ENCODE assay signal across 8 mouse cellular contexts in genomic region chr4:116342119-116342518, GRCm38 (mm10).
DNase-seq lines count a peak whose midpoint lies in the region; ATAC-seq and TF ChIP-seq lines count a peak whose summit lies in the region.

No protein-coding gene starts in this region.

- TF ChIP-seq EP300 in stomach, postnatal 0 days (optimal IDR thresholded peaks at IDR 0.05): no peak

- H3K9ac ChIP-seq in forebrain, postnatal 0 days: no peak overlapping the region
- H3K9ac ChIP-seq in forebrain, embryonic 15.5 days (replicated peaks): no peak overlapping the region
- H3K9ac ChIP-seq in embryonic facial prominence, embryonic 14.5 days (ENCODE audit: low read depth, low read length): no peak overlapping the region
- no peak overlapping the region for H3K9ac ChIP-seq in stomach, postnatal 0 days (ENCODE audit: low read length)

- no peaks in the 10 kb centered on the region for H3K36me3 ChIP-seq in forebrain, postnatal 0 days (ENCODE audit: insufficient read depth)
- H3K36me3 ChIP-seq in forebrain, embryonic 15.5 days: no peaks in the 10 kb centered on the region
- no peaks in the 10 kb centered on the region for H3K36me3 ChIP-seq in embryonic facial prominence, embryonic 14.5 days (ENCODE audit: control insufficient read depth, insufficient read depth, low read length)
- H3K36me3 ChIP-seq in stomach, postnatal 0 days (ENCODE audit: control insufficient read depth, insufficient read depth, low read length): no peaks in the 10 kb centered on the region

- TF ChIP-seq CTCF in forebrain, postnatal 0 days (IDR thresholded peaks at IDR 0.05; ENCODE audit: low read depth): peak; percentile 77
- TF ChIP-seq CTCF in stomach, postnatal 0 days (IDR thresholded peaks at IDR 0.05; ENCODE audit: low read depth): peak; percentile 89

- H3K27ac ChIP-seq in forebrain, postnatal 0 days (ENCODE audit: low read depth, low read length): no peak overlapping the region
- H3K27ac ChIP-seq in forebrain, embryonic 15.5 days (replicated peaks): no peak overlapping the region
- no peak overlapping the region for H3K27ac ChIP-seq in embryonic facial prominence, embryonic 14.5 days (replicated peaks; ENCODE audit: low read depth, low read length)
- no peak overlapping the region for H3K27ac ChIP-seq in stomach, postnatal 0 days (replicated peaks)

- H3K4me1 ChIP-seq in forebrain, postnatal 0 days (ENCODE audit: insufficient read depth): no peaks in the 10 kb centered on the region
- no peaks in the 10 kb centered on the region for H3K4me1 ChIP-seq in forebrain, embryonic 15.5 days
- no peaks in the 10 kb centered on the region for H3K4me1 ChIP-seq in embryonic facial prominence, embryonic 14.5 days (ENCODE audit: control insufficient read depth, insufficient read depth, low read length)
- no peaks in the 10 kb centered on the region for H3K4me1 ChIP-seq in stomach, postnatal 0 days (replicated peaks; ENCODE audit: control insufficient read depth, insufficient read depth)

- peak; percentile 69 for ATAC-seq in forebrain, postnatal 0 days
- no peak for ATAC-seq in forebrain, embryonic 15.5 days (replicated peaks)
- no peak for ATAC-seq in embryonic facial prominence, embryonic 14.5 days (ENCODE audit: low read depth)
- ATAC-seq in stomach, postnatal 0 days (ENCODE audit: low FRiP score, low TSS enrichment): no peak

- no peak overlapping the region for H3K4me2 ChIP-seq in forebrain, postnatal 0 days (ENCODE audit: low read depth)
- no peak overlapping the region for H3K4me2 ChIP-seq in forebrain, embryonic 15.5 days (replicated peaks)
- no peak overlapping the region for H3K4me2 ChIP-seq in embryonic facial prominence, embryonic 14.5 days (ENCODE audit: low read depth, low read length)
- H3K4me2 ChIP-seq in stomach, postnatal 0 days (replicated peaks; ENCODE audit: low read depth): no peak overlapping the region

- H3K4me3 ChIP-seq in forebrain, postnatal 0 days (ENCODE audit: low read depth, low read length): no peak overlapping the region
- no peak overlapping the region for H3K4me3 ChIP-seq in forebrain, embryonic 15.5 days
- no peak overlapping the region for H3K4me3 ChIP-seq in embryonic facial prominence, embryonic 14.5 days (ENCODE audit: low read depth, low read length)
- H3K4me3 ChIP-seq in stomach, postnatal 0 days (ENCODE audit: low read depth, low read length): no peak overlapping the region

- peak; percentile 76 for DNase-seq in forebrain, postnatal 0 days
- peak; percentile 65 for DNase-seq in A20 (ENCODE audit: low read depth, low spot score)
- DNase-seq in adrenal gland, postnatal 36 days: peak; percentile 55 to 66
- DNase-seq in embryonic facial prominence, embryonic 14.5 days (ENCODE audit: low spot score): peak; percentile 80
- DNase-seq in kidney, postnatal 4 days: peak; percentile 75 to 79
- DNase-seq in lung, postnatal 14 days: peak; percentile 77
- peak; percentile 62 for DNase-seq in stomach, postnatal 0 days (ENCODE audit: low spot score)

- H3K9me3 ChIP-seq in forebrain, postnatal 0 days (ENCODE audit: low read length): no peaks in the 10 kb centered on the region
- no peaks in the 10 kb centered on the region for H3K9me3 ChIP-seq in forebrain, embryonic 15.5 days
- H3K9me3 ChIP-seq in embryonic facial prominence, embryonic 14.5 days (ENCODE audit: control insufficient read depth, low read length): no peaks in the 10 kb centered on the region
- H3K9me3 ChIP-seq in stomach, postnatal 0 days (ENCODE audit: control insufficient read depth, low read length): no peaks in the 10 kb centered on the region

- H3K27me3 ChIP-seq in forebrain, postnatal 0 days (ENCODE audit: insufficient read depth, low read length): no peaks in the 10 kb centered on the region
- no peaks in the 10 kb centered on the region for H3K27me3 ChIP-seq in forebrain, embryonic 15.5 days
- no peaks in the 10 kb centered on the region for H3K27me3 ChIP-seq in embryonic facial prominence, embryonic 14.5 days (replicated peaks; ENCODE audit: control insufficient read depth, insufficient read depth, low read length)
- H3K27me3 ChIP-seq in stomach, postnatal 0 days (ENCODE audit: control insufficient read depth, insufficient read depth, low read length): no peaks in the 10 kb centered on the region
